Mouse (Mus musculus): ENCODE results near the gene Arl6ip5. TPM values are rescaled to one million over a fixed set of nuclear protein-coding genes. Genes with fewer than 3 reads are reported as not detected.
A peak's percentile ranks its signal among the peaks of the same experiment; 100 is the strongest.

Gene Arl6ip5
- polyA plus RNA-seq, 1 experiment from 2014 or later: 91.9 TPM

GRCm38 (mm10) chr6:97209201-97209600, 1.3 kb upstream of the Arl6ip5 start:
- Histone ChIP-seq H3K9me3 (ENCODE audit: low read length) (no peaks in the 10 kb centered on the region), H3K9ac (replicated peaks; ENCODE audit: low read depth) (no peak overlapping the region), H3K4me3 (ENCODE audit: low read depth, low read length) (no peak overlapping the region), H3K4me2 (replicated peaks; ENCODE audit: low read depth, low read length) (no peak overlapping the region), H3K4me1 (ENCODE audit: insufficient read depth, low read depth, low read length) (peaks cover 10% of the 10 kb centered on the region), H3K27me3 (replicated peaks; ENCODE audit: insufficient read depth, low read length) (no peaks in the 10 kb centered on the region), H3K27ac (ENCODE audit: low read length) (no peak overlapping the region), H3K36me3 (ENCODE audit: insufficient read depth, low read length) (no peaks in the 10 kb centered on the region)
- WGBS: 42% methylated on average over 3 of the region's 3 CpGs
- no peak for DNase-seq (ENCODE audit: low spot score)
- no peak for ATAC-seq
- TF ChIP-seq EP300 (IDR thresholded peaks at IDR 0.05): no peak
- peak; percentile 13; the same call in 1 of the 2 replicates for TF ChIP-seq CTCF (IDR thresholded peaks at IDR 0.05)

DNA sequence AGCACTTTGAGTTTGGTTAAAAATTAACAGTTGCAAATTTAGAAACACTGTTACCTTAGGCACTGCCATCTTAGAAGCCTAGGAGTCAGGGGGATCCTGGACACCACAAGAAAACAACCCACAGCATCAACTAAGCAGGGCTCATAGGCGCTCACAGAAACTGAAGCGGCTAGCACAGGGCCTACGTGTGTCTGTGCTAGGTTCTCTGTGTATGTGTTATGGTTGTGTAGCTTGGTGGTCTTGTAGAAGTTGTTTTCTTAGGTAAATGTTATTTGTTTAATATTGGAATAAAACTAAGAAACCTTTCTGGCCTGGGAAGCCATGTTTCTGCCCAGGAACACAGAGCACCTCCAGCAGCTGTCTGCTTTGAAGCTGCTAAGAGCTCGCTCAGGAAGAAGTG, 738 bp upstream of the Arl6ip5 start:
- Histone ChIP-seq H3K4me2 (replicated peaks; ENCODE audit: low read depth, low read length) (no peak overlapping the region), H3K4me1 (ENCODE audit: insufficient read depth, low read depth, low read length) (peaks cover 5% of the 10 kb centered on the region; the same call in 1 of the 2 replicates), H3K9me3 (ENCODE audit: low read length) (no peaks in the 10 kb centered on the region), H3K4me3 (ENCODE audit: low read depth, low read length) (no peak overlapping the region), H3K9ac (replicated peaks; ENCODE audit: low read depth) (no peak overlapping the region), H3K27ac (ENCODE audit: low read length) (no peak overlapping the region), H3K36me3 (ENCODE audit: insufficient read depth, low read length) (no peaks in the 10 kb centered on the region), H3K27me3 (replicated peaks; ENCODE audit: insufficient read depth, low read length) (no peaks in the 10 kb centered on the region)
- TF ChIP-seq EP300 (IDR thresholded peaks at IDR 0.05) (no peak), CTCF (IDR thresholded peaks at IDR 0.05) (no peak)
- WGBS: 92% methylated on average over 4 of the region's 4 CpGs
- DNase-seq (ENCODE audit: low spot score) (no peak), ATAC-seq (no peak)

GRCm38 (mm10) chr6:97210962-97211601, 593 bp downstream of the Arl6ip5 start:
- peak; percentile 63 for DNase-seq (ENCODE audit: low spot score)
- Histone ChIP-seq H3K36me3 (ENCODE audit: insufficient read depth, low read length) (no peaks in the 10 kb centered on the region), H3K4me2 (replicated peaks; ENCODE audit: low read depth, low read length) (peak overlapping the region; percentile 82), H3K9ac (replicated peaks; ENCODE audit: low read depth) (peak overlapping the region; percentile 80), H3K27me3 (replicated peaks; ENCODE audit: insufficient read depth, low read length) (no peaks in the 10 kb centered on the region), H3K27ac (ENCODE audit: low read length) (peak overlapping the region; percentile 84), H3K4me3 (ENCODE audit: low read depth, low read length) (peak overlapping the region; percentile 88), H3K9me3 (ENCODE audit: low read length) (no peaks in the 10 kb centered on the region), H3K4me1 (ENCODE audit: insufficient read depth, low read depth, low read length) (peaks cover 5% of the 10 kb centered on the region; the same call in 1 of the 2 replicates)
- 1% methylated on average over 22 of the region's 22 CpGs for WGBS
- peak; percentile 61 for ATAC-seq
- TF ChIP-seq CTCF (IDR thresholded peaks at IDR 0.05): no peak
- no peak for TF ChIP-seq EP300 (IDR thresholded peaks at IDR 0.05)

GRCm38 (mm10) chr6:97211981-97212380, 1.5 kb downstream of the Arl6ip5 start:
- DNase-seq (ENCODE audit: low spot score): peak; percentile 43
- Histone ChIP-seq H3K9ac (replicated peaks; ENCODE audit: low read depth) (no peak overlapping the region), H3K36me3 (ENCODE audit: insufficient read depth, low read length) (no peaks in the 10 kb centered on the region), H3K9me3 (ENCODE audit: low read length) (no peaks in the 10 kb centered on the region), H3K4me3 (ENCODE audit: low read depth, low read length) (peak overlapping the region; percentile 88), H3K27ac (ENCODE audit: low read length) (no peak overlapping the region), H3K27me3 (replicated peaks; ENCODE audit: insufficient read depth, low read length) (no peaks in the 10 kb centered on the region), H3K4me1 (ENCODE audit: insufficient read depth, low read depth, low read length) (peaks cover 5% of the 10 kb centered on the region; the same call in 1 of the 2 replicates), H3K4me2 (replicated peaks; ENCODE audit: low read depth, low read length) (peak overlapping the region; percentile 82)
- WGBS: 39% methylated on average over 12 of the region's 12 CpGs
- ATAC-seq: no peak
- no peak for TF ChIP-seq CTCF (IDR thresholded peaks at IDR 0.05)
- no peak for TF ChIP-seq EP300 (IDR thresholded peaks at IDR 0.05)

DNA sequence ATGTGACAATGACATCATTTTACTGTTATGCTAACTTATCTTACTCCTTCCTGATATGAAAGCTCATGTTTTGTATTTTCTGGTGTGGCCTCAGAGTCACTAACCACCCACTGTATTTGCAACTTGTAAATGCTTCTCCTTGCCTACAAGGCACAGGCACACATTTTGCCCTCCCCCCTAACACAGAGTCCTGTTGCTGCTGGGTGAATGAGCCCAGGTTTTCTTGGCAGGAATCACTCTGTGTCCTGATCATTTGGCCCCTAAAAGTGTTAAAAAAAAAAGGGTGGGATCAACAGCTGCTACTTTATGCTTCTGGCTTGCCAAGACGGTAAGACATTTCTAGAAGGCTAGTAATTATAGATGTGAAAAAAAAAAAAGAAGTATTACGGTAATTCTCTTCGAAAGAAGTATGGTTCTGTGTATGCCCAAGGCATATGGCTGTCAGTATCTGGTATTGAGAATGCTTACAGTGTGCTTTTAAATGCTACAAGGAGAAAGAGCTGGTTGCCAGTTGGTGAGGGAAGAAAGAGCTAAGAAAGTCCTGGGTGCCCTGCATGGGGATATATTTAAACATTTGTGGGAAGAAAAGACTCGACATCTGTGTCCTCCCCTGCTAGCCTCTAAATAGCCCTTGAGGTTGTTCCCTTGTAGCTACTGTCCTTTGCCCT, 5.8 kb downstream of the Arl6ip5 start:
- Histone ChIP-seq H3K27me3 (replicated peaks; ENCODE audit: insufficient read depth, low read length) (no peaks in the 10 kb centered on the region), H3K9me3 (ENCODE audit: low read length) (no peaks in the 10 kb centered on the region), H3K4me3 (ENCODE audit: low read depth, low read length) (no peak overlapping the region), H3K36me3 (ENCODE audit: insufficient read depth, low read length) (no peaks in the 10 kb centered on the region), H3K9ac (replicated peaks; ENCODE audit: low read depth) (no peak overlapping the region), H3K4me2 (replicated peaks; ENCODE audit: low read depth, low read length) (no peak overlapping the region), H3K4me1 (ENCODE audit: insufficient read depth, low read depth, low read length) (peaks cover 8% of the 10 kb centered on the region; the same call in 1 of the 2 replicates), H3K27ac (ENCODE audit: low read length) (no peak overlapping the region)
- DNase-seq (ENCODE audit: low spot score) (no peak), ATAC-seq (no peak)
- WGBS: 77% methylated on average over 4 of the region's 4 CpGs
- no peak for TF ChIP-seq CTCF (IDR thresholded peaks at IDR 0.05)
- no peak for TF ChIP-seq EP300 (IDR thresholded peaks at IDR 0.05)

DNA sequence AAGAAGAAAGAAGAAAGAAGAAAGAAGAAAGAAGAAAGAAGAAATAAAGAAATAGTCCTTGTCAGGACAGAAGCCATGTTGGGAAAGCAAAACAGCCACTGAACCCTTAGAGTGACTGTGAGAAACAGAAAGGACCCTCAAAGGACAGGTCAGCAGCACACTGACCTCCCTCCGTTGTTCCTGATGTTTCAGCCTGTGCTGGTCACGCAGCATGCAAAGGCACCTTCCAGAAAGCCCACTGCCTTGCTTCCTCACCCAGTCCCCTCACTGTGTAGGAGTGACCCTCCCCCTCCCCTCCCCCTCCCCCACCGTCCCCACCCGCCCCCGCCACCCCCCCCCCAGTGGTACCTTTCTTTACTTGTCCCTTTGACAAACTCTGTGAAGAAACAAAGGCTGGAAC, 10.2 kb downstream of the Arl6ip5 start:
- Histone ChIP-seq H3K4me3 (ENCODE audit: low read depth, low read length) (no peak overlapping the region), H3K27ac (ENCODE audit: low read length) (no peak overlapping the region), H3K27me3 (replicated peaks; ENCODE audit: insufficient read depth, low read length) (no peaks in the 10 kb centered on the region), H3K9me3 (ENCODE audit: low read length) (no peaks in the 10 kb centered on the region), H3K9ac (replicated peaks; ENCODE audit: low read depth) (no peak overlapping the region), H3K36me3 (ENCODE audit: insufficient read depth, low read length) (no peaks in the 10 kb centered on the region), H3K4me2 (replicated peaks; ENCODE audit: low read depth, low read length) (no peak overlapping the region), H3K4me1 (ENCODE audit: insufficient read depth, low read depth, low read length) (0 out of 2 replicates have a peak, but pooled peaks cover 4% of the 10 kb centered on the region)
- ATAC-seq (no peak), DNase-seq (ENCODE audit: low spot score) (no peak)
- TF ChIP-seq EP300 (IDR thresholded peaks at IDR 0.05): no peak
- no peak for TF ChIP-seq CTCF (IDR thresholded peaks at IDR 0.05)
- WGBS: 62% methylated on average over 2 of the region's 5 CpGs
